Comparison of ENCODE assay signal across 8 mouse cellular contexts in genomic region chr7:34652751-34653502, GRCm38 (mm10). TPM values are rescaled to one million over a fixed set of nuclear protein-coding genes. Genes with fewer than 3 reads are reported as not detected.
A peak's percentile ranks its signal among the peaks of the same experiment; 100 is the strongest.
DNase-seq lines count a peak whose midpoint lies in the region; ATAC-seq lines count a peak whose summit lies in the region.

No protein-coding gene starts in this region.

- peaks cover 6% of the 10 kb centered on the region; the same call in 1 of the 2 replicates for H3K4me1 ChIP-seq in heart, embryonic 12.5 days (replicated peaks)
- peaks cover 35% of the 10 kb centered on the region for H3K4me1 ChIP-seq in limb, embryonic 10.5 days
- H3K4me1 ChIP-seq in midbrain, embryonic 16.5 days (ENCODE audit: control insufficient read depth, insufficient read depth, low read length), result peaks cover 21% of the 10 kb centered on the region

- H3K4me3 ChIP-seq in heart, embryonic 12.5 days, result peak overlapping the region; percentile 83
- peak overlapping the region; percentile 96 for H3K4me3 ChIP-seq in limb, embryonic 10.5 days
- H3K4me3 ChIP-seq in midbrain, embryonic 16.5 days (ENCODE audit: low read depth, low read length), result peak overlapping the region; percentile 71

- H3K4me2 ChIP-seq in heart, embryonic 12.5 days, result peak overlapping the region; percentile 88
- H3K4me2 ChIP-seq in midbrain, embryonic 16.5 days (ENCODE audit: low read length), result peak overlapping the region; percentile 98

- 1% methylated on average over 48 of the region's 48 CpGs for WGBS in heart, embryonic 12.5 days
- WGBS in limb, embryonic 10.5 days, result under 1% methylated on average over 48 of the region's 48 CpGs
- WGBS in midbrain, embryonic 16.5 days, result under 1% methylated on average over 48 of the region's 48 CpGs

- peak; percentile 19 to 36 for DNase-seq in cerebellum, adult 18-20 months
- DNase-seq in cerebellum, postnatal 36 days, result no peak
- peak; percentile 68 for DNase-seq in embryo, embryonic 10.5 days (ENCODE audit: low spot score)
- peak; percentile 72 for DNase-seq in limb, embryonic 10.5 days (ENCODE audit: low spot score)
- DNase-seq in spleen, postnatal 10 days (ENCODE audit: low spot score in 2 of 2), result no peak
- no peak for DNase-seq in layer of hippocampus, postnatal 14 days (ENCODE audit: low spot score in 2 of 2)

- H3K27me3 ChIP-seq in heart, embryonic 12.5 days (replicated peaks), result no peaks in the 10 kb centered on the region
- no peaks in the 10 kb centered on the region for H3K27me3 ChIP-seq in limb, embryonic 10.5 days (ENCODE audit: low read depth, poor library complexity, severe bottlenecking)
- H3K27me3 ChIP-seq in midbrain, embryonic 16.5 days (ENCODE audit: control insufficient read depth, insufficient read depth, low read depth, low read length), result no peaks in the 10 kb centered on the region

- peaks cover 21% of the 10 kb centered on the region for H3K36me3 ChIP-seq in heart, embryonic 12.5 days
- H3K36me3 ChIP-seq in limb, embryonic 10.5 days, result peaks cover 36% of the 10 kb centered on the region
- peaks cover 10% of the 10 kb centered on the region for H3K36me3 ChIP-seq in midbrain, embryonic 16.5 days (ENCODE audit: control insufficient read depth, insufficient read depth, low read length)

- no peak for ATAC-seq in heart, embryonic 12.5 days (ENCODE audit: insufficient number of reproducible peaks, low FRiP score)
- no peak for ATAC-seq in midbrain, embryonic 16.5 days

- peak overlapping the region; percentile 88 for H3K9ac ChIP-seq in heart, embryonic 12.5 days
- peak overlapping the region; percentile 99 for H3K9ac ChIP-seq in midbrain, embryonic 16.5 days (ENCODE audit: low read depth, low read length)

- no peaks in the 10 kb centered on the region for H3K9me3 ChIP-seq in heart, embryonic 12.5 days (replicated peaks)
- H3K9me3 ChIP-seq in limb, embryonic 10.5 days (replicated peaks), result no peaks in the 10 kb centered on the region
- H3K9me3 ChIP-seq in midbrain, embryonic 16.5 days (replicated peaks; ENCODE audit: control insufficient read depth, low read length, poor library complexity, severe bottlenecking), result no peaks in the 10 kb centered on the region

- H3K27ac ChIP-seq in heart, embryonic 12.5 days (ENCODE audit: poor library complexity, severe bottlenecking), result 0 out of 2 replicates have a peak overlapping the region, but pooled peaks have one; percentile 93
- H3K27ac ChIP-seq in limb, embryonic 10.5 days, result peak overlapping the region; percentile 100
- peak overlapping the region; percentile 99 for H3K27ac ChIP-seq in midbrain, embryonic 16.5 days (ENCODE audit: low read length)

RNA-seq across cellular contexts. Expression of gene Kctd15, which starts 3.6 kb away (rescaled TPM):
- polyA plus RNA-seq in heart, embryonic 12.5 days (2016; fragmentation: Nextera tagmentation; extraction: Ambion mirVana), result 9.0 and 9.1 TPM in 2 replicates
- polyA plus RNA-seq in limb, embryonic 10.5 days (2016; fragmentation: Nextera tagmentation; extraction: Ambion mirVana), result 69.0 and 72.2 TPM in 2 replicates
- polyA plus RNA-seq in midbrain, embryonic 16.5 days (2015; fragmentation: Nextera tagmentation; extraction: Ambion mirVana), result 24.8 and 26.5 TPM in 2 replicates
- total RNA-seq in layer of hippocampus, postnatal 14 days (2021), result 10 to 100 TPM; 15.9 to 16.4 TPM

Comparison
In these comparisons a context has a peak if more than half of its experiments do, and no peak if none do; other contexts are left out.
1. DNase-seq: peak in cerebellum, adult 18-20 months (2 of 2), embryo, embryonic 10.5 days (single experiment) and limb, embryonic 10.5 days (single experiment); none in cerebellum, postnatal 36 days (0 of 2), spleen, postnatal 10 days (0 of 2) and layer of hippocampus, postnatal 14 days (0 of 2).
2. Peak in every context shown above with its lines, with median percentiles within 50 percentile points of each other: H3K27ac ChIP-seq and H3K4me3 ChIP-seq.